In genomic region chr12:11266282-11266985, GRCm38 (mm10) we compare ENCODE assay signal across 7 mouse cellular contexts. TPM values are rescaled to one million over a fixed set of nuclear protein-coding genes. Genes with fewer than 3 reads are reported as not detected.
DNase-seq lines count a peak whose midpoint lies in the region; ATAC-seq and TF ChIP-seq lines count a peak whose summit lies in the region.

No protein-coding gene starts in this region.

- peaks cover 30% of the 10 kb centered on the region for H3K4me1 ChIP-seq in forebrain, embryonic 16.5 days (replicated peaks; ENCODE audit: control insufficient read depth, insufficient read depth, low read length)
- peaks cover 9% of the 10 kb centered on the region; the same call in 1 of the 2 replicates for H3K4me1 ChIP-seq in intestine, embryonic 15.5 days (replicated peaks)
- H3K4me1 ChIP-seq in stomach, embryonic 16.5 days (ENCODE audit: control insufficient read depth, insufficient read depth, low read length) = peaks cover 21% of the 10 kb centered on the region

- H3K27ac ChIP-seq in forebrain, embryonic 16.5 days (ENCODE audit: low read length) = peak overlapping the region; percentile 93
- H3K27ac ChIP-seq in intestine, embryonic 15.5 days = peak overlapping the region; percentile 92
- H3K27ac ChIP-seq in stomach, embryonic 16.5 days (ENCODE audit: low read length) = peak overlapping the region; percentile 95

- peak; percentile 45 for DNase-seq in right cerebral cortex, adult 18-20 months
- no peak for DNase-seq in right cerebral cortex, postnatal 25 days
- peak; percentile 60 for DNase-seq in brain, embryonic 14.5 days (ENCODE audit: low read depth)

- ATAC-seq in forebrain, embryonic 16.5 days = peak; percentile 63
- ATAC-seq in intestine, embryonic 15.5 days = peak; percentile 71
- peak; percentile 29 for ATAC-seq in megakaryocyte, adult 5-6 weeks (ENCODE audit: poor library complexity, severe bottlenecking)
- ATAC-seq in stomach, embryonic 16.5 days (ENCODE audit: insufficient read depth, low FRiP score) = peak; percentile 63

- WGBS in forebrain, embryonic 16.5 days = under 1% methylated on average over 51 of the region's 51 CpGs
- WGBS in intestine, embryonic 15.5 days = 0% methylated on average over 44 of the region's 51 CpGs
- under 1% methylated on average over 51 of the region's 51 CpGs for whole genome bisulfite sequencing in stomach, embryonic 16.5 days

- no peak for TF ChIP-seq CTCF in brain, embryonic 14.5 days (IDR thresholded peaks at IDR 0.05; ENCODE audit: borderline replicate concordance, extremely low read depth, insufficient read depth, insufficient read length)

- H3K4me2 ChIP-seq in forebrain, embryonic 16.5 days (ENCODE audit: low read length) = peak overlapping the region; percentile 93
- peak overlapping the region; percentile 91 for H3K4me2 ChIP-seq in intestine, embryonic 15.5 days (replicated peaks)
- peak overlapping the region; percentile 66 for H3K4me2 ChIP-seq in stomach, embryonic 16.5 days (ENCODE audit: low read depth, low read length)

- no peaks in the 10 kb centered on the region for H3K36me3 ChIP-seq in forebrain, embryonic 16.5 days (ENCODE audit: control insufficient read depth, insufficient read depth)
- no peaks in the 10 kb centered on the region for H3K36me3 ChIP-seq in intestine, embryonic 15.5 days
- no peaks in the 10 kb centered on the region for H3K36me3 ChIP-seq in stomach, embryonic 16.5 days (ENCODE audit: control insufficient read depth, insufficient read depth, low read length)

- peak overlapping the region; percentile 96 for H3K9ac ChIP-seq in forebrain, embryonic 16.5 days (replicated peaks; ENCODE audit: low read depth, low read length)
- H3K9ac ChIP-seq in intestine, embryonic 15.5 days = peak overlapping the region; percentile 95
- peak overlapping the region; percentile 97 for H3K9ac ChIP-seq in stomach, embryonic 16.5 days (ENCODE audit: low read length)

- peak overlapping the region; percentile 87 for H3K4me3 ChIP-seq in forebrain, embryonic 16.5 days (replicated peaks; ENCODE audit: low read length)
- peak overlapping the region; percentile 92 for H3K4me3 ChIP-seq in intestine, embryonic 15.5 days (replicated peaks)
- H3K4me3 ChIP-seq in stomach, embryonic 16.5 days (replicated peaks; ENCODE audit: low read length) = peak overlapping the region; percentile 86

- no peaks in the 10 kb centered on the region for H3K27me3 ChIP-seq in forebrain, embryonic 16.5 days (replicated peaks; ENCODE audit: control insufficient read depth, insufficient read depth, low read length)
- no peaks in the 10 kb centered on the region for H3K27me3 ChIP-seq in intestine, embryonic 15.5 days (replicated peaks)
- no peaks in the 10 kb centered on the region for H3K27me3 ChIP-seq in stomach, embryonic 16.5 days (ENCODE audit: control insufficient read depth, insufficient read depth, low read length)

- no peaks in the 10 kb centered on the region for H3K9me3 ChIP-seq in forebrain, embryonic 16.5 days (ENCODE audit: control insufficient read depth, low read length)
- H3K9me3 ChIP-seq in intestine, embryonic 15.5 days = no peaks in the 10 kb centered on the region
- H3K9me3 ChIP-seq in stomach, embryonic 16.5 days (replicated peaks; ENCODE audit: control insufficient read depth, low read length) = no peaks in the 10 kb centered on the region

- TF ChIP-seq POLR2A in brain, embryonic 14.5 days (IDR thresholded peaks at IDR 0.05; ENCODE audit: borderline replicate concordance, extremely low read depth, insufficient read depth, insufficient read length, poor library complexity, severe bottlenecking) = no peak

RNA-seq across cellular contexts. Expression of gene Smc6, which starts 0.7 kb away (rescaled TPM):
- polyA plus RNA-seq in brain, embryonic 14.5 days (2012; rRNA removed) = 39.3 and 50.5 TPM in 2 replicates
- 112 and 123 TPM in 2 replicates for polyA plus RNA-seq in forebrain, embryonic 16.5 days (2015; fragmentation: Nextera tagmentation; extraction: Ambion mirVana)
- polyA plus RNA-seq in intestine, embryonic 15.5 days (2015; fragmentation: Nextera tagmentation; extraction: Ambion mirVana) = 103 and 134 TPM in 2 replicates
- total RNA-seq in megakaryocyte, adult 5-6 weeks (2015) = 98.3 and 127 TPM in 2 replicates
- 129 and 153 TPM in 2 replicates for total RNA-seq in megakaryocyte, adult 5-6 weeks (2017)
- 109 and 125 TPM in 2 replicates for polyA plus RNA-seq in stomach, embryonic 16.5 days (2015; fragmentation: Nextera tagmentation; extraction: Ambion mirVana)

RNA-seq across cellular contexts. Expression of gene Gen1, which starts 0.8 kb away (rescaled TPM):
- 2.1 and 2.3 TPM in 2 replicates for polyA plus RNA-seq in brain, embryonic 14.5 days (2012; rRNA removed)
- polyA plus RNA-seq in forebrain, embryonic 16.5 days (2015; fragmentation: Nextera tagmentation; extraction: Ambion mirVana) = 3.7 and 5.9 TPM in 2 replicates
- polyA plus RNA-seq in intestine, embryonic 15.5 days (2015; fragmentation: Nextera tagmentation; extraction: Ambion mirVana) = 7.3 and 7.7 TPM in 2 replicates
- 24.2 and 32.6 TPM in 2 replicates for total RNA-seq in megakaryocyte, adult 5-6 weeks (2015)
- total RNA-seq in megakaryocyte, adult 5-6 weeks (2017) = 24.4 and 25.6 TPM in 2 replicates
- polyA plus RNA-seq in stomach, embryonic 16.5 days (2015; fragmentation: Nextera tagmentation; extraction: Ambion mirVana) = 6.8 and 8.2 TPM in 2 replicates

RNA-seq across cellular contexts. Expression of gene Msgn1, which starts 57.7 kb away (rescaled TPM):
- not detected in 2 replicates for polyA plus RNA-seq in brain, embryonic 14.5 days (2012; rRNA removed)
- not detected in 2 replicates for polyA plus RNA-seq in forebrain, embryonic 16.5 days (2015; fragmentation: Nextera tagmentation; extraction: Ambion mirVana)
- not detected in 2 replicates for polyA plus RNA-seq in intestine, embryonic 15.5 days (2015; fragmentation: Nextera tagmentation; extraction: Ambion mirVana)
- not detected in 2 replicates for total RNA-seq in megakaryocyte, adult 5-6 weeks (2015)
- total RNA-seq in megakaryocyte, adult 5-6 weeks (2017) = 0.92 TPM in 1 of 2 replicates, not detected in the other
- not detected in 2 replicates for polyA plus RNA-seq in stomach, embryonic 16.5 days (2015; fragmentation: Nextera tagmentation; extraction: Ambion mirVana)
